Mouse (Mus musculus): ENCODE measurements around the gene Rin1.

- no peak for TF ChIP-seq CTCF (IDR thresholded peaks at IDR 0.05; ENCODE audit: insufficient read depth, low read length)
- no peak for TF ChIP-seq POLR2A (IDR thresholded peaks at IDR 0.05; ENCODE audit: borderline replicate concordance, extremely low read depth, low read depth, low read length)
Observed at GRCm38 (mm10) chr19:5013138-5013537, 37.1 kb upstream of the Rin1 start.

Measured in lung, adult 2 months (tissue).